Mouse (Mus musculus) stomach, embryonic 14.5 days (tissue): ENCODE results near the gene Pigm. TPM values are rescaled to one million over a fixed set of nuclear protein-coding genes. Genes with fewer than 3 reads are reported as not detected.
A peak's percentile ranks its signal among the peaks of the same experiment; 100 is the strongest.

ENCODE experiments used
- ATAC-seq: fragments of 200-750 bp; cut with Nextera tagmentation; 2 replicates; pipeline ENCODE4 v1.8.0; 2017; ENCODE audit warnings: low read depth, moderate TSS enrichment; ENCODE audit not compliant: insufficient number of reproducible peaks, insufficient read depth, low FRiP score
- H3K27ac ChIP-seq: fragments of 300-500 bp; sonication (generic); 2 replicates; pipeline ENCODE4 v1.5.1; 2014; ENCODE audit warnings: mild to moderate bottlenecking, low read length, moderate library complexity, mixed read lengths
- H3K27me3 ChIP-seq: fragments of 300-500 bp; sonication (generic); 2 replicates; pipeline ENCODE4 v1.6.1; 2014; ENCODE audit warnings: low read length, control low read depth, mixed read lengths; ENCODE audit not compliant: control insufficient read depth, insufficient read depth
- H3K36me3 ChIP-seq: fragments of 300-500 bp; sonication (generic); 2 replicates; pipeline ENCODE4 v1.6.1; 2014; ENCODE audit warnings: mild to moderate bottlenecking, control low read depth, low read length, moderate library complexity, mixed read lengths; ENCODE audit not compliant: control insufficient read depth, insufficient read depth
- H3K4me1 ChIP-seq: fragments of 300-500 bp; sonication (generic); 2 replicates; pipeline ENCODE4 v1.6.1; 2014; ENCODE audit warnings: low read length, control low read depth, mixed read lengths; ENCODE audit not compliant: control insufficient read depth, insufficient read depth
- H3K4me2 ChIP-seq: fragments of 300-500 bp; sonication (generic); replicated peaks from 2 replicates; pipeline ENCODE4 v1.6.1; 2014; ENCODE audit warnings: low read depth, low read length, control low read depth
- H3K4me3 ChIP-seq: fragments of 300-500 bp; sonication (generic); 2 replicates; pipeline ENCODE4 v1.5.1; 2014; ENCODE audit warnings: low read depth, low read length, control low read depth
- H3K9ac ChIP-seq: fragments of 300-500 bp; sonication (generic); replicated peaks from 2 replicates; pipeline ENCODE4 v1.6.1; 2014; ENCODE audit warnings: low read depth, mild to moderate bottlenecking, control low read depth, low read length, moderate library complexity, mixed read lengths
- H3K9me3 ChIP-seq: fragments of 300-500 bp; sonication (generic); 2 replicates; pipeline ENCODE4 v1.6.1; 2016; ENCODE audit warnings: low read depth, low read length, control low read depth; ENCODE audit not compliant: control insufficient read depth
- WGBS: fragments of 180-500 bp; shearing (Covaris S2); extraction: QIAGEN DNeasy Blood & Tissue Kit; methylation state at CpG from one replicate; pipeline ENCODE4 v1.1.7; 2014; 5-methylcytosine and 5-hydroxymethylcytosine counted together
- polyA plus RNA-seq: library from polyadenylated mRNA; unstranded; fragments of >200 nt; fragmentation: Nextera tagmentation; extraction: Ambion mirVana; gene quantifications from 2 replicates; pipeline ENCODE4 v1.2.1, GENCODE M21; 2014

Pigm gene
- polyA plus RNA-seq, 1 experiment from 2014 or later: 10.5 TPM

DNA sequence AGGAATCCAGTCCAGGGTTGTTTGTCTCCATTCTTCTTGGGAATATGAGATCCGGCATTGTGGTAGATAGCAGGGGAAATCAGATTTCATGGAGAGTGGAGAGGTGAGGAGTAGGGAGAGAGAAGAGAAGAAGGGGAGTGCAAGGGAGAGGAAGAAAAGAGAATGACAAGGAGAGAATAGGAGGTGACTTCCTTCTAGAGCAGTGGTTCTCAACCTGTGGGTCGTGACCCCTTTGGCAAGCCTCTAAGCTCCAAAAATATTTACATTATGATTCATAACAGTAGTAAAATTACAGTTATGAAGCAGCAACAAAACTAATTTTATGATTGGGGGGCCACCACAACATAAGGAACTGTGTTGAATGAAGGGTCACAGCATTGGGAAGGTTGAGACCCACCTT lies 43.4 kb upstream of the Pigm start:
- 84% methylated on average over 2 of the region's 2 CpGs for WGBS
- H3K27me3 ChIP-seq: peaks cover 9% of the 10 kb centered on the region
- no peaks in the 10 kb centered on the region for H3K4me1 ChIP-seq
- ATAC-seq: no peak
- H3K9ac ChIP-seq: no peak overlapping the region
- no peaks in the 10 kb centered on the region for H3K36me3 ChIP-seq
- H3K9me3 ChIP-seq: no peaks in the 10 kb centered on the region
- no peak overlapping the region for H3K27ac ChIP-seq
- H3K4me2 ChIP-seq: no peak overlapping the region
- no peak overlapping the region for H3K4me3 ChIP-seq

DNA sequence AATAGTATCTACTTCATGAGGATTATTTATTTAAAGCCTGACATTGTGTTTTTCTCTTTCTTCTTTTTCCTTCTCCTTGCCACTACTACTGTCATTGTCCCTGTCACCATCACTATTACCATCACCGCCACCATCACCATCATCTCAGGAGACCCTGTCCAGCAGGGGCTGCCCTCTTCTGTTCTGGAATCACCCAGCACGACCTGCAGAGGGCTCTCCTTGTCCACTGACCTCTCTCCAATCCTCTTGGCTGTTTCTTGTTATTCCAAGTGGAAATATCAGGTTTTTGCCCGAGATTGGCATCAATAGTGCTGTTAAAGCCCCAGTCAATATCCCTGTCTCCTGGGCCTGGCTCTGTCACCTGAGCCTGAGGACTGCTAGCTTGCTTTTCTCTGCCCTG lies 42.8 kb upstream of the Pigm start:
- no peak overlapping the region for H3K27ac ChIP-seq
- H3K36me3 ChIP-seq: no peaks in the 10 kb centered on the region
- peaks cover 6% of the 10 kb centered on the region for H3K27me3 ChIP-seq
- H3K9me3 ChIP-seq: no peaks in the 10 kb centered on the region
- ATAC-seq: no peak
- no peak overlapping the region for H3K4me2 ChIP-seq
- no peaks in the 10 kb centered on the region for H3K4me1 ChIP-seq
- no peak overlapping the region for H3K4me3 ChIP-seq
- WGBS: 17% methylated on average over 3 of the region's 3 CpGs
- no peak overlapping the region for H3K9ac ChIP-seq

- peaks cover 4% of the 10 kb centered on the region; the same call in 1 of the 2 replicates for H3K4me1 ChIP-seq
- H3K36me3 ChIP-seq: no peaks in the 10 kb centered on the region
- no peak overlapping the region for H3K27ac ChIP-seq
- no peaks in the 10 kb centered on the region for H3K9me3 ChIP-seq
- 72% methylated on average over 15 of the region's 15 CpGs for WGBS
- H3K9ac ChIP-seq: no peak overlapping the region
- H3K4me3 ChIP-seq: no peak overlapping the region
- no peak for ATAC-seq
- H3K4me2 ChIP-seq: no peak overlapping the region
- H3K27me3 ChIP-seq: no peaks in the 10 kb centered on the region; the same call in 1 of the 2 replicates
These were observed 40.5 kb upstream of the Pigm start for GRCm38 (mm10) chr1:172335804-172336203.

GRCm38 (mm10) chr1:172337411-172338185 lies 38.7 kb upstream of the Pigm start:
- no peak overlapping the region for H3K4me3 ChIP-seq
- no peak overlapping the region for H3K9ac ChIP-seq
- no peak overlapping the region for H3K4me2 ChIP-seq
- no peak for ATAC-seq
- no peaks in the 10 kb centered on the region for H3K9me3 ChIP-seq
- no peak overlapping the region for H3K27ac ChIP-seq
- no peaks in the 10 kb centered on the region for H3K36me3 ChIP-seq
- H3K4me1 ChIP-seq: peaks cover 4% of the 10 kb centered on the region; the same call in 1 of the 2 replicates
- 43% methylated on average over 2 of the region's 2 CpGs for WGBS
- H3K27me3 ChIP-seq: peaks cover 9% of the 10 kb centered on the region

DNA sequence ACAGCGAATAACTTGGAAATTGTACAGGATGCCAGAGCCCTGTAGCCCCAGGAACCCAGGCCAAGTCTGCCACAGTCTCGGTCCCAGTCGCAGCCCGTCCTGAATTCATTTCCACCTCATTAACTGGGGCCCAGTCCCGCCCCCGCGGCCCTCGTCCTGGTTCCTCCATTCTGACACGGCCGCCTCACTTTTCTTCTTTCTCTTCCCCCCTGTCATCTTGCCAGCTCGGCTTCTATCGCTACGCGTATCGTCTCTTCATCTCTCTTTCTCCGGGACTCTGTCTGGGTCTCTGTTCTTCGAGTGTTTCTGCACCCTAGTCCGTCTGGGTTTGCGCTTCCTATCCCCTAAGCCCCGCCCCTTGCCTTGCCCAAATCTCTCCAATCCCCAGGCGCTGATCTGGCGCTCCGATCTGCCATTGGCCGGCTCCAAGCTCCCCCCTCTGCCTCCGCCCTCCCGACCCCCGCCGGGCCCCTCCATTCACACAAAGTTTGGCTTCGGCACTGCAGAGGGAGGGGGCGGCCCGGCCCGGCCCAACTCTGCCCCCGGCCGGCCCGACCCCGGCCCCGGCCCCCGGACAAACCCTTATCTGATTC lies 35.5 kb upstream of the Pigm start, which contains the start of gene Kcnj10:
Kcnj10 (plus strand) TSS at position 482 of the 593 bp plus-strand sequence.
- H3K9ac ChIP-seq: no peak within 1 kb of the TSS; the same call in 1 of the 2 replicates
- no peaks in the 10 kb centered on the region for H3K36me3 ChIP-seq
- WGBS: under 1% methylated on average over 38 of the region's 38 CpGs
- peak within 1 kb of the TSS; percentile 29 for H3K4me3 ChIP-seq
- H3K9me3 ChIP-seq: no peaks in the 10 kb centered on the region
- H3K27me3 ChIP-seq: peaks cover 9% of the 10 kb centered on the region
- ATAC-seq: peak; percentile 83; the same call in 1 of the 2 replicates
- H3K4me1 ChIP-seq: peaks cover 4% of the 10 kb centered on the region; the same call in 1 of the 2 replicates
- H3K4me2 ChIP-seq: peak within 1 kb of the TSS; percentile 64
- H3K27ac ChIP-seq: no peak within 1 kb of the TSS

GRCm38 (mm10) chr1:172341386-172341785 lies 35.0 kb upstream of the Pigm start:
- Histone ChIP-seq H3K27me3 (peaks cover 9% of the 10 kb centered on the region), H3K4me2 (peak overlapping the region; percentile 64), H3K9ac (no peak overlapping the region; the same call in 1 of the 2 replicates), H3K4me3 (peak overlapping the region; percentile 29), H3K36me3 (no peaks in the 10 kb centered on the region), H3K4me1 (peaks cover 4% of the 10 kb centered on the region; the same call in 1 of the 2 replicates), H3K27ac (no peak overlapping the region), H3K9me3 (no peaks in the 10 kb centered on the region)
- 20% methylated on average over 10 of the region's 10 CpGs for WGBS
- ATAC-seq: peak; percentile 2; the same call in 1 of the 2 replicates

GRCm38 (mm10) chr1:172342729-172343128 lies 33.6 kb upstream of the Pigm start:
- H3K9ac ChIP-seq: no peak overlapping the region
- no peaks in the 10 kb centered on the region for H3K36me3 ChIP-seq
- no peak overlapping the region for H3K27ac ChIP-seq
- H3K4me2 ChIP-seq: no peak overlapping the region
- H3K4me1 ChIP-seq: peaks cover 4% of the 10 kb centered on the region; the same call in 1 of the 2 replicates
- H3K27me3 ChIP-seq: peaks cover 9% of the 10 kb centered on the region
- H3K9me3 ChIP-seq: no peaks in the 10 kb centered on the region
- WGBS: 85% methylated on average over 3 of the region's 3 CpGs
- no peak overlapping the region for H3K4me3 ChIP-seq
- no peak for ATAC-seq

DNA sequence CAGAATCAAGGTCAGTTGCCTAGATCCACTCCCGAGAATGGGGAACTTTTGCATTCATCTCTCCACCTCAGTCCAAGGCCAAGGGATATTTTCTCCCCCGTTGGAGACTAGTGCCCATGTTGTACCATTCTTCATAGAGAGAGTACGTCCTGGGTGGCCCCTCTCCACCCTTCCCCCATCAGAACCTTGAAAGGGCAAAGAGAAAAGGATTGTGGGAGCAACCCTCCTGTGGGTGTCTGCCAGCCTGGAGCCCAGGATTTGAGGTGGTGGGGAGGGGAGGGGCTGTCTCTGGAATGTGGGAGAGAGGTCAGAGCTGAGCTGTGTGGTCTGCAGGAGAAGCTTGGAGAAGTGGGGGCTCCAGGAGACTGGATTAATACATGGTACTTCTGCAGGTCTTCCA lies 32.4 kb upstream of the Pigm start:
- Histone ChIP-seq H3K27me3 (peaks cover 9% of the 10 kb centered on the region), H3K9me3 (no peaks in the 10 kb centered on the region)
- 50% methylated on average over 3 of the region's 3 CpGs for WGBS

More for the DNA sequence above, 32.4 kb upstream of the Pigm start:
- ATAC-seq: no peak
- Histone ChIP-seq H3K9ac (no peak overlapping the region), H3K4me2 (no peak overlapping the region), H3K36me3 (no peaks in the 10 kb centered on the region), H3K27ac (no peak overlapping the region), H3K4me3 (no peak overlapping the region), H3K4me1 (peaks cover 4% of the 10 kb centered on the region; the same call in 1 of the 2 replicates)
